Mouse (Mus musculus) kidney, adult 2 months (tissue): ENCODE data around the gene Gm1043. TPM values are rescaled to one million over a fixed set of nuclear protein-coding genes. Genes with fewer than 3 reads are reported as not detected.

Experiments
- DNase-seq: peaks from one replicate; pipeline ENCODE4 v3.0.0; 2021
- H3K27ac ChIP-seq: fragments of 200-500 bp; 2 replicates; pipeline ENCODE4 v1.5.1; 2012; ENCODE audit warnings: low read depth, low read length, control low read depth, inconsistent platforms; ENCODE audit not compliant: insufficient read depth
- H3K27me3 ChIP-seq: fragments of 200-500 bp; replicated peaks from 2 replicates; pipeline ENCODE4 v1.6.1; 2012; ENCODE audit warnings: mild to moderate bottlenecking, moderate library complexity, low read length, inconsistent platforms; ENCODE audit not compliant: control insufficient read depth, insufficient read depth
- H3K36me3 ChIP-seq: fragments of 200-500 bp; 2 replicates; pipeline ENCODE4 v1.6.1; 2012; ENCODE audit warnings: mild to moderate bottlenecking, moderate library complexity, low read length, inconsistent platforms; ENCODE audit not compliant: control insufficient read depth, insufficient read depth
- H3K4me1 ChIP-seq: fragments of 200-500 bp; 2 replicates; pipeline ENCODE4 v1.6.1; 2011; ENCODE audit warnings: low read length; ENCODE audit not compliant: control insufficient read depth, insufficient read depth
- H3K4me3 ChIP-seq: fragments of 200-500 bp; 2 replicates; pipeline ENCODE4 v1.5.1; 2011; ENCODE audit warnings: mild to moderate bottlenecking, low read depth, low read length, control low read depth; ENCODE audit not compliant: insufficient read depth
- CTCF ChIP-seq: fragments of 200-500 bp; conservative IDR thresholded peaks from 2 replicates; pipeline ENCODE4 v1.5.1; 2011; ENCODE audit warnings: low read depth, mild to moderate bottlenecking, control low read depth, low read length, moderate library complexity, mixed read lengths; ENCODE audit not compliant: insufficient read depth, insufficient read length
- POLR2A ChIP-seq: fragments of 200-500 bp; IDR thresholded peaks from one replicate; pipeline ENCODE4 v1.6.1; 2011; ENCODE audit warnings: low read depth, low read length, control low read depth
- WGBS: fragments of 180-500 bp; shearing (Covaris S2); methylation state at CpG from one replicate; pipeline ENCODE4 v1.1.7; 2018; 5-methylcytosine and 5-hydroxymethylcytosine counted together
- polyA plus RNA-seq: library from polyadenylated mRNA; depleted of rRNA; stranded (reverse); fragments of >200 nt; gene quantifications from 2 replicates; pipeline ENCODE4 v1.2.3, GENCODE M21; 2012; rRNA removed

The Gm1043 gene
- polyA plus RNA-seq, 1 experiment, result 0.08 TPM

GRCm38 (mm10) chr5:37261734-37262133, 176.6 kb downstream of the Gm1043 start:
- Histone ChIP-seq H3K36me3 (no peaks in the 10 kb centered on the region), H3K4me3 (no peak overlapping the region), H3K27me3 (no peaks in the 10 kb centered on the region; the same call in 1 of the 2 replicates), H3K27ac (no peak overlapping the region), H3K4me1 (no peaks in the 10 kb centered on the region)
- 70% methylated on average over 5 of the region's 5 CpGs for WGBS
- TF ChIP-seq CTCF (no peak), POLR2A (no peak)
- DNase-seq, result no peak

GRCm38 (mm10) chr5:37263816-37264215, 178.6 kb downstream of the Gm1043 start:
- H3K27ac ChIP-seq, result no peak overlapping the region
- H3K36me3 ChIP-seq, result no peaks in the 10 kb centered on the region
- H3K27me3 ChIP-seq, result no peaks in the 10 kb centered on the region; the same call in 1 of the 2 replicates
- no peaks in the 10 kb centered on the region for H3K4me1 ChIP-seq
- WGBS, result 49% methylated on average over 6 of the region's 6 CpGs
- H3K4me3 ChIP-seq, result no peak overlapping the region
- TF ChIP-seq POLR2A, result no peak
- TF ChIP-seq CTCF, result no peak
- no peak for DNase-seq

Other genes starting within 250 kb of the Gm1043 start
- gene Ppp2r2c, start 216.9 kb upstream of the Gm1043 start, polyA plus RNA-seq, result 0.34 and 0.58 TPM in 2 replicates
- gene Wfs1, start 96.2 kb upstream of the Gm1043 start, polyA plus RNA-seq, result 18.8 and 20.0 TPM in 2 replicates
- 0.57 and 0.59 TPM in 2 replicates for gene Crmp1, start 156.6 kb downstream of the Gm1043 start, polyA plus RNA-seq